Mouse (Mus musculus) ES-E14 (cell line): ENCODE results near the gene Gphb5. TPM values are rescaled to one million over a fixed set of nuclear protein-coding genes. Genes with fewer than 3 reads are reported as not detected.

Experiments used
- DNase-seq: peaks from one replicate; pipeline ENCODE4 v3.0.0-alpha.2; 2013; ENCODE audit warnings: low read depth, low spot score
- H3K27ac ChIP-seq: 2 replicates; pipeline ENCODE4 v1.5.1; 2012; ENCODE audit warnings: low read depth, mild to moderate bottlenecking, low read length, moderate library complexity, mixed read lengths; ENCODE audit not compliant: poor library complexity, insufficient read depth, severe bottlenecking
- H3K36me3 ChIP-seq: 2 replicates; pipeline ENCODE4 v1.6.1; 2012; ENCODE audit warnings: mild to moderate bottlenecking, low read length, moderate library complexity, mixed read lengths; ENCODE audit not compliant: control insufficient read depth, poor library complexity, insufficient read depth, severe bottlenecking
- H3K4me1 ChIP-seq, 2 experiments: fragments of 150-350 bp in 1 of 2; sonication (generic) in 1 of 2; 2 replicates each; pipeline ENCODE4 v1.6.1; 2012; ENCODE audit warnings: low read length in 2 of 2, mild to moderate bottlenecking in 1 of 2, mixed read lengths in 1 of 2; ENCODE audit not compliant: control insufficient read depth in 2 of 2, insufficient read depth in 2 of 2, poor library complexity in 1 of 2
- H3K4me3 ChIP-seq, 2 experiments: fragments of 150-350 bp in 1 of 2; sonication (generic) in 1 of 2; 2 replicates each; pipeline ENCODE4 v1.5.1; 2012; ENCODE audit warnings: low read length in 2 of 2, low read depth in 1 of 2, mild to moderate bottlenecking in 1 of 2, mixed read lengths in 1 of 2; ENCODE audit not compliant: insufficient read depth in 1 of 2, poor library complexity in 1 of 2, severe bottlenecking in 1 of 2
- H3K9ac ChIP-seq: 2 replicates; pipeline ENCODE4 v1.6.1; 2012; ENCODE audit warnings: low read depth, mild to moderate bottlenecking, low read length, mixed read lengths; ENCODE audit not compliant: poor library complexity, insufficient read depth, severe bottlenecking
- H3K9me3 ChIP-seq: fragments of 150-350 bp; sonication (generic); 2 replicates; pipeline ENCODE4 v1.6.1; 2012; ENCODE audit warnings: low read depth, mild to moderate bottlenecking, low read length; ENCODE audit not compliant: control insufficient read depth, insufficient read depth
- CHD2 ChIP-seq: IDR thresholded peaks from 2 replicates; pipeline ENCODE4 v1.6.1; 2014; ENCODE audit warnings: mild to moderate bottlenecking, low read depth, low read length, inconsistent platforms
- HCFC1 ChIP-seq: IDR thresholded peaks from 2 replicates; pipeline ENCODE4 v1.6.1; 2012; ENCODE audit warnings: low read length, inconsistent platforms, borderline replicate concordance; ENCODE audit not compliant: insufficient read depth
- MAFK ChIP-seq: IDR thresholded peaks from 2 replicates; pipeline ENCODE4 v1.6.1; 2014; ENCODE audit warnings: mild to moderate bottlenecking, low read depth, low read length, inconsistent platforms; ENCODE audit not compliant: insufficient read depth
- ZC3H11A ChIP-seq: IDR thresholded peaks from 2 replicates; pipeline ENCODE4 v1.6.1; 2012; ENCODE audit warnings: low read depth, mild to moderate bottlenecking, inconsistent platforms, low read length, borderline replicate concordance
- ZNF384 ChIP-seq: IDR thresholded peaks from 2 replicates; pipeline ENCODE4 v1.6.1; 2012; ENCODE audit warnings: low read depth, low read length, inconsistent platforms
- in situ Hi-C, 2 experiments: fragments of 600-800 bp; cut with MboI; formaldehyde crosslinking; loops; one replicate each; pipeline ENCODE4 v1.15.1; 2025; ENCODE audit warnings: low sequenced_read_pairs in 2 of 2, inconsistent platforms in 1 of 2; ENCODE audit not compliant: unreplicated experiment in 2 of 2
- total RNA-seq: library from RNA; depleted of rRNA; stranded (reverse); fragments of 300-350 nt; gene quantifications from 2 replicates; pipeline ENCODE4 v1.2.3, GENCODE M21; 2012

Gene Gphb5
- total RNA-seq, 1 experiment: not detected

- H3K9ac ChIP-seq: no peak overlapping the region
- H3K9me3 ChIP-seq: no peaks in the 10 kb centered on the region
- H3K27ac ChIP-seq: no peak overlapping the region
- no peaks in the 10 kb centered on the region for H3K4me1 ChIP-seq
- H3K36me3 ChIP-seq: no peaks in the 10 kb centered on the region
- TF ChIP-seq ZNF384 (no peak), HCFC1 (no peak), ZC3H11A (no peak), MAFK (no peak), CHD2 (no peak)
- no peak for DNase-seq
- in situ Hi-C loops: loop anchor here (25.0 kb wide), 1 partner anchor 1050 kb away; no protein-coding TSS in a partner anchor
- H3K4me3 ChIP-seq: no peak overlapping the region
Observed at GRCm38 (mm10) chr12:75387156-75387555, 29.4 kb downstream of the Gphb5 start.

GRCm38 (mm10) chr12:75386731-75387130, 29.9 kb downstream of the Gphb5 start:
- DNase-seq: no peak
- H3K4me3 ChIP-seq: no peak overlapping the region
- no peak overlapping the region for H3K9ac ChIP-seq
- no peak overlapping the region for H3K27ac ChIP-seq
- in situ Hi-C loops: loop anchor here (25.0 kb wide), 1 partner anchor 1049 kb away; no protein-coding TSS in a partner anchor
- H3K9me3 ChIP-seq: no peaks in the 10 kb centered on the region
- no peaks in the 10 kb centered on the region for H3K36me3 ChIP-seq
- no peak for TF ChIP-seq ZNF384
- no peak for TF ChIP-seq HCFC1
- no peak for TF ChIP-seq CHD2
- TF ChIP-seq MAFK: no peak
- TF ChIP-seq ZC3H11A: no peak
- no peaks in the 10 kb centered on the region for H3K4me1 ChIP-seq

DNA sequence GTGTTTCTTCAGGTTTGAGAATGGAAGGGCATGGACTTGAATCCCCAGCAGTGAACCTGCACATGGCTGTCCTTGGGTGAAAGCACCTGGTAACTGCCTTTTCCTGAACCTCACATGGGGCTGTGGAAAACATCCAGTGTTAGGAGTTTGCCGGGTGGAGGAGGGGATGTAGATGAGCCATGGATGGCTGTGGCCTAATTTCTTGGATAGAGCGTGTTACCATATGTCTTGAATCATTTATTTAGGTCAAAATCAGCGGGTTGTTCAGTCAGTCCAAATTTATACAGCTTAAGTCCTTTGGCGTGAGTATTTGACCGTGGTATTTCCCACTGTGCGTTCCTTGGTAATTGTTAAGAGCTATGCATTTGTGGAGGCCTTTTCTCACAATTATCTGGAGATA, 40.5 kb downstream of the Gphb5 start:
- H3K36me3 ChIP-seq: no peaks in the 10 kb centered on the region
- no peak overlapping the region for H3K4me3 ChIP-seq
- H3K9me3 ChIP-seq: no peaks in the 10 kb centered on the region
- DNase-seq: no peak
- in situ Hi-C loops: loop anchor here (25.0 kb wide), 1 partner anchor 1039 kb away; no protein-coding TSS in a partner anchor
- H3K9ac ChIP-seq: no peak overlapping the region
- no peak overlapping the region for H3K27ac ChIP-seq
- no peak for TF ChIP-seq ZC3H11A
- no peak for TF ChIP-seq ZNF384
- no peak for TF ChIP-seq MAFK
- no peak for TF ChIP-seq HCFC1
- no peak for TF ChIP-seq CHD2
- H3K4me1 ChIP-seq: no peaks in the 10 kb centered on the region

- Histone ChIP-seq H3K36me3 (no peaks in the 10 kb centered on the region), H3K4me1 (no peaks in the 10 kb centered on the region), H3K4me3 (no peak overlapping the region), H3K9ac (no peak overlapping the region), H3K27ac (no peak overlapping the region), H3K9me3 (no peaks in the 10 kb centered on the region)
- DNase-seq: no peak
- no peak for TF ChIP-seq CHD2
- no peak for TF ChIP-seq ZNF384
- no peak for TF ChIP-seq HCFC1
- TF ChIP-seq ZC3H11A: no peak
- TF ChIP-seq MAFK: no peak
- in situ Hi-C loops: loop anchor here (25.0 kb wide), 1 partner anchor 1038 kb away; no protein-coding TSS in a partner anchor
Observed at GRCm38 (mm10) chr12:75375060-75375459, 41.5 kb downstream of the Gphb5 start.

GRCm38 (mm10) chr12:75374437-75374836, 42.1 kb downstream of the Gphb5 start:
- DNase-seq: no peak
- Histone ChIP-seq H3K9me3 (no peaks in the 10 kb centered on the region), H3K36me3 (no peaks in the 10 kb centered on the region), H3K4me3 (no peak overlapping the region), H3K9ac (no peak overlapping the region), H3K27ac (no peak overlapping the region), H3K4me1 (no peaks in the 10 kb centered on the region)
- TF ChIP-seq MAFK: no peak
- TF ChIP-seq ZNF384: no peak
- TF ChIP-seq ZC3H11A: no peak
- TF ChIP-seq CHD2: no peak
- TF ChIP-seq HCFC1: no peak
- in situ Hi-C loops: no loop called here
